Mouse (Mus musculus) limb, embryonic 13.5 days (tissue): ENCODE measurements at regions not wholly inside any gene's neighbourhood (a gene's known extent, or its start where the extent isn't known, plus 50 kb on each side); places are given as distances from the start of the nearest gene placed in this dataset.

ENCODE experiments used
- ATAC-seq: fragments of 200-750 bp; cut with Nextera tagmentation; 2 replicates; pipeline ENCODE4 v1.8.0; 2017; ENCODE audit warnings: low read depth, moderate number of reproducible peaks, moderate TSS enrichment; ENCODE audit not compliant: low FRiP score
- H3K27ac ChIP-seq: fragments of 300-500 bp; sonication (generic); 2 replicates; pipeline ENCODE4 v1.5.1; 2015; ENCODE audit warnings: inconsistent platforms, mild to moderate bottlenecking, moderate library complexity
- H3K27me3 ChIP-seq: fragments of 300-500 bp; sonication (generic); 2 replicates; pipeline ENCODE4 v1.6.1; 2015; ENCODE audit warnings: mild to moderate bottlenecking, inconsistent platforms
- H3K36me3 ChIP-seq: fragments of 300-500 bp; sonication (generic); 2 replicates; pipeline ENCODE4 v1.6.1; 2015; ENCODE audit warnings: inconsistent platforms, mild to moderate bottlenecking, moderate library complexity
- H3K4me1 ChIP-seq: fragments of 300-500 bp; sonication (generic); 2 replicates; pipeline ENCODE4 v1.6.1; 2015; ENCODE audit warnings: inconsistent platforms
- H3K4me2 ChIP-seq: fragments of 300-500 bp; sonication (generic); replicated peaks from 2 replicates; pipeline ENCODE4 v1.6.1; 2015; ENCODE audit warnings: inconsistent platforms, mild to moderate bottlenecking, moderate library complexity
- H3K4me3 ChIP-seq: fragments of 300-500 bp; sonication (generic); 2 replicates; pipeline ENCODE4 v1.5.1; 2015; ENCODE audit warnings: moderate library complexity, mild to moderate bottlenecking, inconsistent platforms
- H3K9ac ChIP-seq: fragments of 300-500 bp; sonication (generic); 2 replicates; pipeline ENCODE4 v1.6.1; 2015; ENCODE audit warnings: mild to moderate bottlenecking, inconsistent platforms
- H3K9me3 ChIP-seq: fragments of 300-500 bp; sonication (generic); 2 replicates; pipeline ENCODE4 v1.6.1; 2016; ENCODE audit warnings: inconsistent platforms
- WGBS: fragments of 180-500 bp; shearing (Covaris S2); methylation state at CpG from one replicate; pipeline ENCODE4 v1.1.7; 2015; 5-methylcytosine and 5-hydroxymethylcytosine counted together

DNA sequence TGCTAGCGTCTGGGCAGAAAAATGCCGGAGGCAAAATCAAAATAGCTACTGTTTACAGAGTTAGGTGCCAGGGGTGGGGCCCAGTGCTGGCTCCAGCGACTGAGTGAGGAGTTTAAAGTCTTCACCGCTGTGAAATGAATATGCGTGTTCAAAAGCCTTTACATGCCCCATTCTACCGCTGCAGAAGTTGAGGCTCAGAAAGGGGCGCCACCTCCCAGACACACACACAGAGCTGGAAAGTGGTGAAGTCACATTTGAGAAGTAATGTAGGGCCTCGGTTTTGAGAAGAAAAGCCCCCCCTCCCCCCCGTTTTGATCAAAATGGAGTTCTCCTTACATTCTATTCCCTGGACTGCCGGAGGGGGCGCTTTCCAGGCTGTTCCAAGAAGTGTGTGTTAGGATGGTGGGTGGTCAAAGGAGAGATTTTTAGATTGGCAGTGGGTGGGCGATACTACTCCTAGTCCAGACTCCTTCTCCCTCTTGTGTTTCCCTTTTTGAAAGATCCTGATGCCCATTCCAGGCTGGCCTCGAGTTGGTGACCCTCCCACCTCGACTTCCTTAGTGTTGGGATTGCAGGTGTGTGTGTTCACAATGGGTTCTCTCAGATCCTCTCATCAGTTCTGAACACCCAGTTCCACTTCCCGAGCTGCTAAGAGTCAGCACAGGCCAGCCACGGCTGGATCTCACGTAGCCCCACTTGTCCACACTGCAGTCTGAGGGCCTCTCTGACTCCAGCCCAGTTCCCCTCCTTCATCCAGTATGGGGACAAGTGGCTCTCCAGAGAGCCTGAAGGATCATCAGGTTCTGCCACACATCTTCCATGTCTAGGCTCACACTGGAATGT is 69.3 kb upstream of the Nkd1 start:
- ATAC-seq, result no peak
- Histone ChIP-seq H3K27me3 (peaks cover 71% of the 10 kb centered on the region), H3K9me3 (peaks cover 9% of the 10 kb centered on the region; the same call in 1 of the 2 replicates), H3K4me1 (peaks cover 38% of the 10 kb centered on the region), H3K4me2 (peak overlapping the region; percentile 49), H3K36me3 (no peaks in the 10 kb centered on the region), H3K27ac (no peak overlapping the region), H3K4me3 (peak overlapping the region; percentile 16; the same call in 1 of the 2 replicates), H3K9ac (peak overlapping the region; percentile 35; the same call in 1 of the 2 replicates)
- WGBS, result 25% methylated on average over 17 of the region's 17 CpGs

DNA sequence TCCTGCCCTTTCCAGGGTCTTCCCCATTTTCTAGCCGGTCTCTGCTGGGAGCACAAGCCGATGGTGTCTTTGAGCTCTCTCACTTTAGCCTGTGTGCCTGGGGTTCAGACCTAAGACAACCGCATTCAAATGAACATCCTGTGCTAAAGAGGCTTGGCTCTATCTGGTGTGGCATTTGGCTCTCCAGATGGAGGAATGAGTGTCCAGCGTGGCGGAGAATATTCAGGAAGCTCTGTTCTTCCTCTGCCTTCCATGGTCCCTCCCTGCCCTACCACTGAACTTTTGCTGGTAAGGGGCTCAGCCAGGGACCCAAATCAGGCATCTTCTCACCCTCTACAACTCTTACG is 68.7 kb upstream of the Nkd1 start:
- no peak overlapping the region for H3K27ac ChIP-seq
- no peak for ATAC-seq
- no peak overlapping the region for H3K4me3 ChIP-seq
- H3K27me3 ChIP-seq, result peaks cover 71% of the 10 kb centered on the region
- H3K4me2 ChIP-seq, result no peak overlapping the region
- H3K36me3 ChIP-seq, result no peaks in the 10 kb centered on the region
- WGBS, result 74% methylated on average over 6 of the region's 6 CpGs
- H3K9me3 ChIP-seq, result peaks cover 11% of the 10 kb centered on the region; the same call in 1 of the 2 replicates
- H3K9ac ChIP-seq, result no peak overlapping the region
- H3K4me1 ChIP-seq, result peaks cover 38% of the 10 kb centered on the region

GRCm38 (mm10) chr8:88454048-88454696 is 67.0 kb upstream of the Nkd1 start:
- peak; percentile 78 for ATAC-seq
- Histone ChIP-seq H3K4me1 (peaks cover 38% of the 10 kb centered on the region), H3K9me3 (peaks cover 11% of the 10 kb centered on the region; the same call in 1 of the 2 replicates), H3K27me3 (peaks cover 61% of the 10 kb centered on the region), H3K27ac (0 out of 2 replicates have a peak overlapping the region, but pooled peaks have one; percentile 33), H3K36me3 (no peaks in the 10 kb centered on the region), H3K9ac (peak overlapping the region; percentile 72), H3K4me2 (peak overlapping the region; percentile 96), H3K4me3 (peak overlapping the region; percentile 59)
- WGBS, result 1% methylated on average over 55 of the region's 75 CpGs

DNA sequence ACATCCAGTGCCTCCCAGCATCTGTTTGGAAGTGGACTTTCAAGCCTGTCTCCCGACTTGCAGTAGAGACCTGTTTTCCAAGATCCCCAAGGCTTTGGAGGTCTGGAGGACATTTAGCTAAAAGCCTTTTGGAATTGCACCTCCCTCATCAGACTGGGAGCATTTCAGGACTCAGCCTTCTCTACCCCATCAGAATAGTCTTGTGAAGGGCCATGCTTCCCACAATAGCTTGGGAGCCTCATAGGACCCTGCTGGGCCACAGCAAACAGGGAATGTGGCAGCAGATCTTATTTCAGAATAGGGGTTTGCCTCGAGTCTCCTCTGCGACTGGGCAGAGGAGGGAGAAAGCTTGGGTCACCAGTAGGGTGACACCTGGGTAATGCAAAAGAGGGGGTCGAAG is 66.2 kb upstream of the Nkd1 start:
- peak overlapping the region; percentile 96 for H3K4me2 ChIP-seq
- 5% methylated on average over 4 of the region's 4 CpGs for WGBS
- no peaks in the 10 kb centered on the region for H3K36me3 ChIP-seq
- H3K27me3 ChIP-seq, result peaks cover 54% of the 10 kb centered on the region
- H3K4me3 ChIP-seq, result peak overlapping the region; percentile 59
- H3K9me3 ChIP-seq, result peaks cover 16% of the 10 kb centered on the region
- ATAC-seq, result no peak
- no peak overlapping the region for H3K9ac ChIP-seq
- no peak overlapping the region for H3K27ac ChIP-seq
- peaks cover 38% of the 10 kb centered on the region for H3K4me1 ChIP-seq

DNA sequence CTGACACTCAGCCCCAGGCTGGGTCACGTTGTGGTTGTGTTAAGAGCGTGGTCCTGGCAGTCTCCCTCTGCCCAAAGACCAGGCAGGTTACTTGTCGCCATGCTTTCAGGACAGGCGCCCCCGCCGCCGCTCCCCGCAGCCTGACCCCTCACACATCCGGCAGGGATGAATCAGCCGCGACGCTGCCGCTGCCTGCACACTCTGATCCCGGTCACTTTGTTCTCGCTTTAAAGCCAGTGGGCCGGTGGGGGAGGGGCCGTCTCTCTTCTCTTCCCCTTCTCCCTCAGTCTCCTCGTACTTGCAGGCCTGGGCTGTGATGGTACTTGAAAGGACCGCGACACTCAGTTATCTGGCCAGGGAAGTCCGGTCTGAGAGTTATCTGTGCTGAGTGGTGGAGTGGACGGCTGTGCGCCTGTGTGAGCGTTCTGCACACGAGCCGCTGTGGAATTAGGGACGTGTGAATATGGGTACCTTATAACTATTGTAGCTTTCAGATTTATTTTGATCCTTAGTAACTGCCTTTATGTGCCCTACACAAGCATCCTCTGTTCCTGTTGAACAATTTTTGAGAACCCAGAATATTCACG is 65.6 kb upstream of the Nkd1 start:
- Histone ChIP-seq H3K4me2 (peak overlapping the region; percentile 96), H3K4me1 (peaks cover 38% of the 10 kb centered on the region), H3K9me3 (peaks cover 22% of the 10 kb centered on the region), H3K4me3 (peak overlapping the region; percentile 59), H3K27ac (no peak overlapping the region), H3K27me3 (peaks cover 48% of the 10 kb centered on the region), H3K36me3 (no peaks in the 10 kb centered on the region), H3K9ac (no peak overlapping the region)
- 7% methylated on average over 28 of the region's 28 CpGs for WGBS
- ATAC-seq, result no peak

DNA sequence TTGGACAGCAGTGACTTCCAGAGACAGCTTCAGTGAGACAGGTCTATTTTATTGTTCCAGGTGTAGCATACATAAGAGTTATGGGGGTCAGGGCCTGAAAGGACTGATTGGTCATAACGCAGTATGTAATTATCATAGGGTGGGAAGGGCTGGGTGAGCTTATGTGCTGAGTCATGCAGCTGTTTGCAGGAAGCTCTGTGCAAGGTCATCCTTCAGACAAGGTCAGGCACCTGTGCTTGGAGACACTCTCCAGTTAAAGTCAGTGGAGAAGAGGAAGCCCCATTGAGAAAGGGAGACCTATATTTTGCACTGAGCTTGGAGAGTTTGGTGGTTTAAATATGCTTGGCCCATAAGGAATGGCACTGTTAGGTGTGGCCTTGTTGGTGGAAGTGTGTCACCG is 62.0 kb upstream of the Nkd1 start:
- H3K27me3 ChIP-seq, result peaks cover 15% of the 10 kb centered on the region
- peaks cover 27% of the 10 kb centered on the region for H3K9me3 ChIP-seq
- H3K36me3 ChIP-seq, result no peaks in the 10 kb centered on the region
- no peak for ATAC-seq
- peaks cover 15% of the 10 kb centered on the region for H3K4me1 ChIP-seq
- H3K4me2 ChIP-seq, result no peak overlapping the region
- H3K27ac ChIP-seq, result no peak overlapping the region
- 88% methylated on average over 2 of the region's 2 CpGs for WGBS
- no peak overlapping the region for H3K9ac ChIP-seq
- H3K4me3 ChIP-seq, result no peak overlapping the region

DNA sequence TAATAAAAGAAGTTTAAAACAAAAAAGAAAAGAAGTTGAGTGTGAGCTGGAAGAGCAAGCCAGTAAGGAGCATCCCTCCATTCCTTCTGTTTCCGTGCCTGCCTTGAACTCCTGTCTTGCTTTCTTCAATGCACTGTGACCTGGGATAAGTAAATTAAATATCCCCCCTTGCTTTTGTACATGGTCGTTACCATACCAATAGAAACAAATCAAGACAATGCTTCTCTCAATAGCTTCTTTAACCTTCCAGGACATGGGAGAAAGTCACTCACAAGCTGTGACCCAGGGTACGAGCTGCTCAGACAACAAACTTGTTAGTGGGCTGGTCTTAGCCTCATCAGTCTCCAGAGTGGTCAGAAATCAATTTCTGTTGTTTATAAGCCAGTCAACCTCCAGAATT is 53.4 kb upstream of the Nkd1 start:
- Histone ChIP-seq H3K36me3 (no peaks in the 10 kb centered on the region), H3K4me3 (no peak overlapping the region), H3K9me3 (no peaks in the 10 kb centered on the region; the same call in 1 of the 2 replicates), H3K27ac (no peak overlapping the region), H3K4me1 (no peaks in the 10 kb centered on the region), H3K27me3 (no peaks in the 10 kb centered on the region), H3K4me2 (no peak overlapping the region), H3K9ac (no peak overlapping the region)
- WGBS, result 76% methylated on average over 3 of the region's 3 CpGs
- ATAC-seq, result no peak

DNA sequence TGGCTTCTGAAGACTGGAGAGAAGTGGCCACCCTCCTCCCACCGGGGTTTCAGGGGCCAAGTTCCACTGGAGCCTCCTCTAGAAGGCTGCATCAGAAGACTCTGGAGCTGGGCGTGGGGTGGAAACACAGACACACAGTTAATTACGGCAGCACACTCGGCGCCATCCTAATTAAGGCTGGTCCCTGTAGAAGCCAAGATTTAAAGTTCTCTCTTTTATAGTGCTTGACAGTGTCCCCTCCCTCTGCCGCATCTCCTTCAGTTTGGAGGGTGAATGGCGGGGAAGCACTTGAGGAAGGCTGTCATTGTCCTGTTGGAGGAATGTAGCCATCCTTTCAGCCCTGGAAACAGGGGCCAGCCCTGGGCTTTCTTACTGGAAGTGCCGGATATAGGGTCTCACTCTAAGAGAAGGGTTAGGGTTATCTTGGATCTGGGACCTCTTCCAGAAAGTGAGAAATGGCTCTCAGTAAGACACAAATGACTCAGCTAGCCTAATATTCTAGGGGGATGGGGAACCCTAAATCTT is 50.2 kb upstream of the Nkd1 start:
- Histone ChIP-seq H3K9ac (no peak overlapping the region), H3K9me3 (peaks cover 7% of the 10 kb centered on the region; the same call in 1 of the 2 replicates), H3K36me3 (no peaks in the 10 kb centered on the region), H3K4me1 (no peaks in the 10 kb centered on the region), H3K27ac (no peak overlapping the region), H3K4me2 (no peak overlapping the region), H3K4me3 (no peak overlapping the region), H3K27me3 (no peaks in the 10 kb centered on the region)
- 34% methylated on average over 8 of the region's 8 CpGs for WGBS
- ATAC-seq, result no peak
